Mouse (Mus musculus): Measurements from ENCODE around the gene Satl1. TPM values are rescaled to one million over a fixed set of nuclear protein-coding genes. Genes with fewer than 3 reads are reported as not detected.

Gene Satl1
- polyA plus RNA-seq (2017; shearing (Covaris generic)), result not detected

GRCm38 (mm10) chrX:112406679-112407078 lies at the start of gene Satl1:
TSS of gene Satl1 (minus strand) at chrX:112406779.

Other genes with a start within 250 kb of the Satl1 start
- gene 4933403O08Rik, start 167.7 kb downstream of the Satl1 start, polyA plus RNA-seq (2017; shearing (Covaris generic)), result not detected
- 17.1 TPM for gene Apool, start 95.4 kb downstream of the Satl1 start, polyA plus RNA-seq (2017; shearing (Covaris generic))
- gene 2010106E10Rik, start 88.5 kb upstream of the Satl1 start, polyA plus RNA-seq (2017; shearing (Covaris generic)), result not detected
- not detected for gene Zfp711, start 193.7 kb upstream of the Satl1 start, polyA plus RNA-seq (2017; shearing (Covaris generic))